In genomic region chr1:55528547-55529304, GRCm38 (mm10) we compare ENCODE assay signal across 9 mouse cellular contexts.
DNase-seq lines count a peak whose midpoint lies in the region; TF ChIP-seq lines count a peak whose summit lies in the region.
"Had no signal": no experiment of that assay in that cellular context is flagged by ENCODE, and none has a peak within 500 bp of the region (broad histone marks: within the 10 kb centered on the region; RNA-seq: fewer than 3 reads in every experiment).

No protein-coding gene starts in this region.

- no peak overlapping the region for H3K27ac ChIP-seq in left cerebral cortex, adult 2 months
- H3K27ac ChIP-seq in kidney, adult 2 months (ENCODE audit: insufficient read depth, low read depth, low read length) = peak overlapping the region; percentile 70
- H3K27ac ChIP-seq: limb, embryonic 12.5 days had no signal

- H3K36me3 ChIP-seq in kidney, adult 2 months (ENCODE audit: control insufficient read depth, insufficient read depth, low read length) = no peaks in the 10 kb centered on the region
- H3K36me3 ChIP-seq: limb, embryonic 12.5 days had no signal

- TF ChIP-seq POLR2A in kidney, adult 2 months (IDR thresholded peaks at IDR 0.05; ENCODE audit: low read depth, low read length) = no peak

- peaks cover 10% of the 10 kb centered on the region; the same call in 1 of the 2 replicates for H3K4me1 ChIP-seq in kidney, adult 2 months (ENCODE audit: control insufficient read depth, insufficient read depth, low read length)

- 36% methylated on average over 7 of the region's 7 CpGs for WGBS in kidney, adult 2 months

- no peaks in the 10 kb centered on the region for H3K27me3 ChIP-seq in kidney, adult 2 months (replicated peaks; ENCODE audit: control insufficient read depth, insufficient read depth, low read length)
- H3K27me3 ChIP-seq: limb, embryonic 12.5 days had no signal

- intact Hi-C loops in left cerebral cortex, adult 2 months (cut with DNase I) = no loop called here

- peak; percentile 18 to 27 for DNase-seq in left cerebral cortex, adult 2 months (ENCODE audit: extremely low spot score in 1 of 2, low spot score in 2 of 2)
- DNase-seq in left cerebral cortex, adult 11 months (ENCODE audit: low spot score) = no peak
- DNase-seq in c-Kit-positive CD71-negative TER-119-negative erythroid progenitor cells, embryonic 14.5 days (ENCODE audit: low read depth) = peak; percentile 42
- DNase-seq in kidney, adult 2 months = peak; percentile 51
- peak; percentile 9 for DNase-seq in naive thymus-derived CD4-positive, alpha-beta T cell, adult 2 months (ENCODE audit: low read depth)
- DNase-seq in natural killer cell, adult 2 months (ENCODE audit: low spot score in 2 of 2) = no peak
- DNase-seq in frontal cortex, postnatal 10 days (ENCODE audit: low spot score in 2 of 2) = no peak
- DNase-seq in urinary bladder, postnatal 25 days (ENCODE audit: low spot score) = no peak

- TF ChIP-seq CTCF in left cerebral cortex, adult 2 months (IDR thresholded peaks at IDR 0.05) = no peak; the same call in 1 of the 2 replicates
- TF ChIP-seq CTCF in kidney, adult 2 months (conservative IDR thresholded peaks at IDR 0.05; ENCODE audit: insufficient read depth, insufficient read length, low read depth, low read length) = no peak

- no peak overlapping the region for H3K4me3 ChIP-seq in left cerebral cortex, adult 2 months
- no peak overlapping the region for H3K4me3 ChIP-seq in kidney, adult 2 months (ENCODE audit: insufficient read depth, low read depth, low read length)
- H3K4me3 ChIP-seq: limb, embryonic 12.5 days had no signal

Comparison
In these comparisons a context has a peak if more than half of its experiments do, and no peak if none do; other contexts are left out.
1. DNase-seq: peak in left cerebral cortex, adult 2 months (2 of 2), c-Kit-positive CD71-negative TER-119-negative erythroid progenitor cells, embryonic 14.5 days (single experiment), kidney, adult 2 months (single experiment) and naive thymus-derived CD4-positive, alpha-beta T cell, adult 2 months (single experiment); none in left cerebral cortex, adult 11 months (single experiment), natural killer cell, adult 2 months (0 of 2), frontal cortex, postnatal 10 days (0 of 2) and urinary bladder, postnatal 25 days (single experiment).